Mouse (Mus musculus) A20 (cell line): ENCODE measurements around the gene Btbd2.
A peak's percentile ranks its signal among the peaks of the same experiment; 100 is the strongest.

Experiments
- DNase-seq: peaks from one replicate; pipeline ENCODE4 v3.0.0-alpha.2; 2011; ENCODE audit warnings: low read depth, low spot score

Btbd2 gene

GRCm38 (mm10) chr10:80646936-80647335, 9.9 kb downstream of the Btbd2 start:
- DNase-seq: no peak

- no peak for DNase-seq
Measured at GRCm38 (mm10) chr10:80635345-80635744, 21.5 kb downstream of the Btbd2 start.

- no peak for DNase-seq
Measured at GRCm38 (mm10) chr10:80628925-80629324, 27.9 kb downstream of the Btbd2 start.

GRCm38 (mm10) chr10:80627685-80628084, 29.2 kb downstream of the Btbd2 start:
- no peak for DNase-seq

- no peak for DNase-seq
Measured at GRCm38 (mm10) chr10:80625764-80626163, 31.1 kb downstream of the Btbd2 start.

GRCm38 (mm10) chr10:80623457-80624191, 33.2 kb downstream of the Btbd2 start:
- peak; percentile 85 for DNase-seq

GRCm38 (mm10) chr10:80622661-80623456, 34.0 kb downstream of the Btbd2 start, which contains the start of gene Csnk1g2:
Gene Csnk1g2 (plus strand): TSS chr10:80622838.
- peak; percentile 73 for DNase-seq

GRCm38 (mm10) chr10:80621940-80622660, 34.8 kb downstream of the Btbd2 start:
- DNase-seq: peak; percentile 100

- DNase-seq: no peak
Measured at GRCm38 (mm10) chr10:80621690-80621939, 35.3 kb downstream of the Btbd2 start.

GRCm38 (mm10) chr10:80620796-80621689, 35.8 kb downstream of the Btbd2 start:
- DNase-seq: peak; percentile 19

- DNase-seq: no peak
Measured at GRCm38 (mm10) chr10:80620365-80620764, 36.5 kb downstream of the Btbd2 start.

GRCm38 (mm10) chr10:80619465-80620244, 37.2 kb downstream of the Btbd2 start:
- DNase-seq: no peak

GRCm38 (mm10) chr10:80618181-80618580, 38.7 kb downstream of the Btbd2 start:
- DNase-seq: no peak

GRCm38 (mm10) chr10:80614351-80614750, 42.5 kb downstream of the Btbd2 start:
- peak; percentile 50 for DNase-seq

GRCm38 (mm10) chr10:80613821-80614220, 43.0 kb downstream of the Btbd2 start:
- no peak for DNase-seq

- peak; percentile 43 for DNase-seq
Measured at GRCm38 (mm10) chr10:80611905-80612304, 45.0 kb downstream of the Btbd2 start.

GRCm38 (mm10) chr10:80611024-80611423, 45.8 kb downstream of the Btbd2 start:
- peak; percentile 59 for DNase-seq

- DNase-seq: no peak
Measured at GRCm38 (mm10) chr10:80610116-80610785, 46.6 kb downstream of the Btbd2 start.

- no peak for DNase-seq
Measured at GRCm38 (mm10) chr10:80609269-80609924, 47.5 kb downstream of the Btbd2 start.
